Mouse (Mus musculus) lung, postnatal 36 days (tissue): ENCODE data around the gene Scarf1.
A peak's percentile ranks its signal among the peaks of the same experiment; 100 is the strongest.

Source experiments
- DNase-seq: peaks from one replicate; pipeline ENCODE4 v3.0.0; 2022; ENCODE audit warnings: mixed read lengths

Gene Scarf1

DNA sequence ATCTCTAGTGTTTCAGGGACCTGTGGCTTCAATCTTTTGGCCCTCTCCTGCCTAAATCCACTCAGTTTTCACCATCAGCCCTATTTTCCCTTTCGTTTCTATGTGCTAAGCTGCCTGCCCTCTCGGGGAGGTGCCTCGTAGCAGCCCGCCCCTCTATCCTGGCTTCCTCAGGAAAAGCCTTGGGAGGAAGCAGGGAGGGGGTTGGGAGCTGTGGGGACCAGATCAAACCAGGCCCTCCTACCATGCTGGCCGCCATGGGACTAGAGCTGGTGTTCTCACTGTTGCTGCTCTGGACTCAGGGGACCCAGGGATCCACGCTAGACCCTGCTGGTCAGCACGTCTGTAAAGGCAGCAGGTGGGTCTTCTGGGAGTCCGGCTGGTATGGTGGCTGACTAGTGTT lies at the start of gene Scarf1:
Scarf1 (plus strand) TSS at position 205 of the 400 bp plus-strand sequence.
- DNase-seq, result peak; percentile 90

GRCm38 (mm10) chr11:75463624-75464023 lies 49.7 kb upstream of the Scarf1 start:
- DNase-seq, result no peak

GRCm38 (mm10) chr11:75464417-75464816 lies 48.9 kb upstream of the Scarf1 start:
- no peak for DNase-seq

- DNase-seq, result no peak
These were observed 48.3 kb upstream of the Scarf1 start for GRCm38 (mm10) chr11:75465051-75465450.

DNA sequence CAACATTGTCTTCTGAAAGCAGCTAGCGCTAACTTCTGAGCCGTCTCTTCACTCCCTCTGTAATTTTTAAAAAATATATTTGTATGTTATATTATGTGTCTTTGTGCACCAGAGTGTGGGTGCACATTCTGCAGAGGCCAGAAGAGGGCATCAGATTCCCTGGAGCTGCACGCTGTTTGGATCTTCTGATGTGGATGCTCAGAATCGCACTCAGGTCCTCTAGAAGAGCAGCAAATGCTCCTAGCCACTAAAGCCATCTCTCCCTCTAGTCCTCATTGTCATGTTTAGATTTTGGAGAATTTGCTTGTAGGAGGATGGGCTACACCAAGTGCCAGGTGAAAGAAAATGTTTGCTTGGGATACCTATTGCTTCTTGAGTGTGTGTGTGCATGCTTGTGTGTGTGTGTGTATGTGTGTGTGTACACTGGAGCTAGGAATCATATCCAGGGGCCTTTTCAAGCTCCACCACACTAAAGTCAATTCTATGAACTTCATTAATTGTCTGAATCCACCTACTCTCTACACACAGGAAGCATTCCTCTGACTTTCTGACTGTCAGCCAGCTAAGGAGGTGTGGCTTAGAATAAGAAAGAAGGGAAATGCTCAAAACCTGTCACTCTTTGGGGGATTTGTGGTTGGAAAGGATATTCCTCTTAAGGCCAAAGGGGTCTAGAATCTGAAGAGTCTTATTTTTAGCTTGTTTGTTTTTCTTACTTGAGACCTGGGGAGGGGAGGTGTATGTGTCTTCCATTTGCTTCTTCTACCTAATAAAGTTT lies 46.4 kb upstream of the Scarf1 start:
- no peak for DNase-seq

DNA sequence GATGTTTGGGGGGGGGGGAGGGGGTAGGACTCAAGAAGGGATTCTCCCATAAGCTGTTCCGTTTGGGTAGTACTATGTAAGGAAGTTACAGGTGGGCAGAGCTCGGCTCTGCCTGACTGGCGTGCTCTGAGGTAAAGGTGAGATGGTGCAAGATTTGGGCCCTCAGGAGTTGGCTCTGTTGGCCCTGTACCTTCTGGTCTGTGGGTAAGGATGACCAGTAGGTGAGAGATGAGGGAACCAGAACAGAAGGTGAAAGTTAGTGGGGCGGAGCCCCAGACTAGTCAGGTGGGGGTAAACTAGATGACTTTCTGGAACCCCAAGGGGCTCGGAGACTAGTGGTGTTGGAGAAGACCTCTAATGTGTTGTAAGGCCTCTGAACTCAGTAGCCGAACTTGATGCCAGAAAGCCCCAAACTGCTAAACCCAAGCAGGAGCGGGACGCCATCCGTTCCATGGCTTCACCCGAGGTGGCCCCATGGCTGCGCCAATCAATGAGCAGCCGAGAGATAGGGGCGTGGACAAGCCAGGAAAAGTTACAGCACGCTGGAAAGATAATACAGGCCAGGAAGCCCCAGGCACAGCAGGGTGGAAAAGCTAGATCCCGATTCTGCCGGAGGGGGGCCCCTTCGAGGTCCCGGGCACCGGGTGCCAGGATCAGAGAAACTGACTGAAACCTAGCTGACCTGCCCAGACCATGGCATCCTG lies 45.7 kb upstream of the Scarf1 start:
- DNase-seq, result peak; percentile 71

DNA sequence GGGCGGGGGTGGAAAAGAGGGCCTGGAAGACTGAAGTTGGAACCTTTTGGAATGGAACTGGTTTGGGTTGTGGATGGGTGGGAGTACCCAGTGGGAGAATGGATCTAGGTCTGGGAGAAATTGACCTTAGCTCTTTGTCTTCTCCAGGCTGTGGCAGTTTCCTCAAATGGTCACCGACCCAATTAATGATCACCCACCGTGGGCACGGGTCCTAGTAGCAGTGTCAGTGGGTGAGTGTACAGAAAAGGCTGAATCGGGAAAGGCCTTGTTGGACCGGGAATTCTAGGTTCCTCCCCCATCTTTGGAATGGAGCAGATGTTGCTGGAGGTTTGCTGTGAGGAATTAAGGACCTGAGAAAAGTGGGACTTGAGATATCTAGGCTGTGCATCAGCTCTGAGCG lies 44.9 kb upstream of the Scarf1 start:
- no peak for DNase-seq

DNA sequence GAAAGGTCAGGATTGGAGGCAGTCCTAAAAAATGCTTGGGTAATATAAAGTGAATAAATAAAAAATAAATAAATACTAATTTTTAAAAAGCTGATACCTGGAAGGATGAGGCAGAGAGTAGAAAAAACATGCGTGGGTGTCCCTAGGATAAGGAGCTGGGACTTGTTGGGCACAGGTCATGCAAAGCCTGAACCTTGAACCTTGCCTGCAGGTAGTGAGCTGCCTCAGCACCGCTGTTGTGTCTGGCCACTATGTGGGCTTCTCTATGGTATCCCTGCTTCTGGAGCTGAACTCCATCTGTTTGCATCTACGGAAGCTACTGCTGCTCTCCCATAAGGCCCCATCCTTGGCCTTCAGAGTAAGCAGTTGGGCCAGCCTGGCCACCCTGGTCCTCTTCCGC lies 44.1 kb upstream of the Scarf1 start:
- DNase-seq, result no peak

- no peak for DNase-seq
These were observed 42.7 kb upstream of the Scarf1 start for GRCm38 (mm10) chr11:75470675-75471074.

DNA sequence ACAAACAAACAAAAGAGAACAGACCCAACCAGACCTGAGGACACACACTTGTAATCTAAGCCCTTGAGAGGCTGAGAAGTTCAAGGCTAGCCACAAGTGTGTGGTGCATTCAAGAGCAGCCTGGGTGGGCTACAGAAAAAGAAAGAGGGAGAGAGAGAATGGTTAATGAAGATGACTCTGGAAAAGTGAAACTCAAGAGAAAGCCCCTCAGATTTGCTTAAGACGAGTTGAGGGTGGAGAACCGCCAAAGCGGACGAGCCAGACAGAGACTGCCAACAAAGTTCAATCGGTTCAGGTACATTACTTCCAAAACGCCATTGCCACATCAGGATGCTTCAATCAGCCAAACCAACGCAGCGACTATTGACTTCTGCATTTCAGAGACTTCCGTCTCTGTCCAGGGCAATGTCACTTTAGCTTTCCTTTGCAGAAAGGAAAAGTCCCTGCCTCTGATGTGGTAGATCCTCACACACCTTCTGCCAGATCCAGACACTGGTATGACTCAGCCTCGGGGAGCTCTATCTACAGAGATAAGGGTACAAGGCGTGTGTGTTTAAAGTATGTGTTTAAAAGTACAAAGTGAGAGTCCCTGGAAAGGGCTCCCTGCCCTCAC lies 40.8 kb upstream of the Scarf1 start:
- no peak for DNase-seq

- no peak for DNase-seq
These were observed 40.0 kb upstream of the Scarf1 start for GRCm38 (mm10) chr11:75473376-75473775.

- no peak for DNase-seq
These were observed 27.1 kb upstream of the Scarf1 start for GRCm38 (mm10) chr11:75486192-75486591.

GRCm38 (mm10) chr11:75486601-75487285 lies 26.6 kb upstream of the Scarf1 start, which contains the start of gene Prpf8:
Prpf8 (plus strand) TSS chr11:75486816.
- peak; percentile 99 for DNase-seq

GRCm38 (mm10) chr11:75487496-75487895 lies 25.8 kb upstream of the Scarf1 start:
- no peak for DNase-seq

GRCm38 (mm10) chr11:75494296-75495049 lies 18.9 kb upstream of the Scarf1 start:
- DNase-seq, result no peak

DNA sequence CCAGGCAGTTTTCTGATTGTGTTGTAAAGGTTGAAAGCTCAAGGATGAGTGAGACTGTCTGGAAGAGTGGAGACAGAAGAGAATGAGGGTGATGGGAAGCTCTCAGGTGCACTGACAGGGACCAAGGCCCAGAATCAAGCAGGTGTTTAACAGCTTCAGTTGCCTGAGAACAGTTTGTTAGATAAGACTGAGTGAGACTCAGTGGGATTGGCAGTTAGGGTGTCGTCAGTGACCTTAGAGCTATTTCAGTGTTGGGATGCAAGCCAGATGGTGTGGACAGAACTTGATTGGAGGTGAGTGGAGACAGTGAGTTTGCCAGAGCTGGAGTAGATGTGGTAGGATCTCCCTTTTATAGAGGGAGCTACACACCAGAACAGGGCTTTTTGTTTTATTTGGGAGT lies 15.2 kb upstream of the Scarf1 start:
- no peak for DNase-seq

GRCm38 (mm10) chr11:75508162-75508561 lies 5.2 kb upstream of the Scarf1 start:
- no peak for DNase-seq

DNA sequence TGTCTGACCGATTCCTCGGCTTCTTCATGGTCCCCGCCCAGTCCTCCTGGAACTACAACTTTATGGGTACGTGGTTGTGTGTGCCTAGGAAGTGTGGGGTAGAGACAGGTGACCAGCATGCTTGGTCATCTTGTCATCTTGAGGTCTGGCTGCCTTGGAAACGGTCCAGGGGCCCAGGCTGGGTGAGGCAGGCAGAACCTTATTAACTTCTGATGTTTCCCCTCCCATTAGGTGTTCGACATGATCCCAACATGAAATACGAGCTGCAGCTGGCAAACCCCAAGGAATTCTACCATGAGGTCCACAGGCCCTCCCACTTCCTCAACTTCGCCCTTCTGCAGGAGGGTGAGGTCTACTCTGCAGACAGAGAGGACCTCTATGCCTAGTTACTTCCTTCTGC lies 4.4 kb upstream of the Scarf1 start:
- peak; percentile 29 for DNase-seq

DNA sequence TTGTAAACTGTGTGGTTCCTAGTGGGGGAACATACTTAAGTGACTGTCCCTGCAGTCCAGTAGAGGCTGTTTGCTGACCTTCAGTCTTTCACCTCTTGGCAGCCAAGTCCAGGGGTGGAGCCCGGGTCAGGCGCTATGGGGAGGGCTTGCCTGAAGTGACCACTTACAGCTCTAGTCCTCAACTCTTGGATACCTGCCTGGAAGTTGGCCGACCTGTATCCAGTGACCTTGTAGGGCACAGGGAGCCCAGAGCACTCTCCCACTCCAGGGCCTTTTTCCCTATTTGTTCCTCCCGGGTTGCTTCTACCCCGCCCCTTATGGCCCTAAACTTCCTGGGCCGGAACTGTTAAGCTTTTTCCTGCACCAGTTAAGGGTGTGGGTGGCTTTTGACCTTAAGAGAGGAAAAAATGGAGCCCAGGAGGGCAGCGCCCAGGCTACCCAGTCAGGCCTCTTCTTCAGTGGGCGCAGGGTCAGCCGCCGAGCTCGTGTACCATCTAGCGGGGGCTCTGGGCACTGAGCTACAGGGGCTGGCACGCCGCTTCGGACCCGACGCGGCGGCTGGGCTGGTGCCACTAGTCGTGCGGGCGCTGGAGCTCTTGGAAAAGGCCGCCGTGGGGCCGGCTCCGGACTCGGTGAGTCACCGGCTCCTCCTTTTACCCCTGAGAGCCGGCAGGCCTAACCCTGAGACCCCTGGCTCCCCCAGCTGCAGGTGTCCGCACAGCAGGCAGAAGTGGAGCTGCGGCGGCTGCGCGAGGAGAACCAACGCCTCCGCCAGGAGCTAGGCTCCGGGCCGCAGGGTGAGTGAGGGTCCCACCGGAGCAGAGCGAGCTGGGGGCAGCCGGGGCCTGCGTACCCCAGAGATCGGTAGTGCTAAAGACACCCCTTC lies 3.4 kb upstream of the Scarf1 start, which contains the start of gene Rilp:
Rilp (plus strand) TSS at position 354 of the 886 bp plus-strand sequence.
- peak; percentile 95 for DNase-seq

DNA sequence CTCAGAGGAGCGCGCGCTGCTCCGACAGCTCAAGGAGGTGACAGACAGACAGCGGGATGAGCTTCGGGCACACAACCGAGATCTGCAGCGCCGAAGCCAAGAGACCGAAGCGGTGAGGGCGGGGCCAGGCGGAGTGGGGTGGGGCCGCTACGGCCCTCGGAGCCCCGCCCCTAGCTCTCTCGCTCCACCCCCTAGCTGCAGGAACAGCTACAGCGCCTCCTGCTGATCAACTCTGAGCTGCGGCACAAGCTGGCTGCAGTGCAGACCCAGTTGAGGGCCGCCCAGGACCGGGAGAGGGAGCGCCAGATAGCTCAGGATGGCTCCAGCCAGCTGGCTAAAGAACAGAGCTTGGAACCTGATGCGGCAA lies 2.7 kb upstream of the Scarf1 start:
- DNase-seq, result peak; percentile 96

- DNase-seq, result peak; percentile 84
These were observed 2.1 kb upstream of the Scarf1 start for GRCm38 (mm10) chr11:75511213-75511612.
